Mouse (Mus musculus) heart, adult 2 months (tissue): ENCODE results near the gene Cep128. TPM values are rescaled to one million over a fixed set of nuclear protein-coding genes. Genes with fewer than 3 reads are reported as not detected.
A peak's percentile ranks its signal among the peaks of the same experiment; 100 is the strongest.

Experiments
- DNase-seq, 2 experiments: peaks; one replicate each; pipeline ENCODE4 v3.0.0; 2021
- H3K27ac ChIP-seq: fragments of 200-600 bp; 2 replicates; pipeline ENCODE4 v1.8.1; 2022
- H3K27me3 ChIP-seq: fragments of 200-500 bp; 2 replicates; pipeline ENCODE4 v1.6.1; 2012; ENCODE audit warnings: mild to moderate bottlenecking, low read length, inconsistent platforms, mixed read lengths; ENCODE audit not compliant: control insufficient read depth, insufficient read depth
- H3K36me3 ChIP-seq: fragments of 200-500 bp; 2 replicates; pipeline ENCODE4 v1.6.1; 2012; ENCODE audit warnings: low read length, inconsistent platforms; ENCODE audit not compliant: control insufficient read depth, insufficient read depth
- H3K4me1 ChIP-seq: fragments of 200-500 bp; 2 replicates; pipeline ENCODE4 v1.6.1; 2011; ENCODE audit warnings: low read length; ENCODE audit not compliant: control insufficient read depth, insufficient read depth
- H3K4me3 ChIP-seq: fragments of 200-600 bp; 2 replicates; pipeline ENCODE4 v1.8.1; 2022
- H3K79me2 ChIP-seq: fragments of 200-500 bp; replicated peaks from 2 replicates; pipeline ENCODE4 v1.6.1; 2012; ENCODE audit warnings: mild to moderate bottlenecking, inconsistent platforms, low read length, moderate library complexity, mixed read lengths; ENCODE audit not compliant: control insufficient read depth, insufficient read depth
- H3K9ac ChIP-seq: fragments of 200-500 bp; 2 replicates; pipeline ENCODE4 v1.6.1; 2012; ENCODE audit warnings: low read depth, mild to moderate bottlenecking, control low read depth, inconsistent platforms, low read length, mixed read lengths
- CTCF ChIP-seq: fragments of 200-600 bp; IDR thresholded peaks from 2 replicates; pipeline ENCODE4 v1.8.1; 2022; ENCODE audit warnings: antibody characterized with exemption, mild to moderate bottlenecking, moderate library complexity
- EP300 ChIP-seq: fragments of 200-500 bp; IDR thresholded peaks from 2 replicates; pipeline ENCODE4 v1.6.1; 2011; ENCODE audit warnings: low read depth, low read length, control low read depth; ENCODE audit not compliant: insufficient read depth
- POLR2A ChIP-seq: fragments of 200-500 bp; IDR thresholded peaks from 2 replicates; pipeline ENCODE4 v1.6.1; 2011; ENCODE audit warnings: mild to moderate bottlenecking, low read depth, low read length, control low read depth; ENCODE audit not compliant: insufficient read depth
- whole genome bisulfite sequencing: fragments of 180-500 bp; shearing (Covaris S2); methylation state at CpG from one replicate; pipeline ENCODE4 v1.1.7; 2018; 5-methylcytosine and 5-hydroxymethylcytosine counted together
- intact Hi-C: fragments of 180-260 bp; cut with DNase I; formaldehyde crosslinking; loops from one replicate; pipeline ENCODE4 v1.15.1; 2025
- polyA plus RNA-seq: library from polyadenylated mRNA; depleted of rRNA; stranded (reverse); fragments of >200 nt; gene quantifications from 2 replicates; pipeline ENCODE4 v1.2.3, GENCODE M21; 2012
- total RNA-seq, 2 experiments: library from RNA; stranded (reverse); gene quantifications; 2 replicates each; pipeline ENCODE4 v1.2.3; 2021

Gene Cep128
- total and polyA plus RNA-seq, 3 experiments = 8.7 to 11.0 (median 10.0) TPM

DNA sequence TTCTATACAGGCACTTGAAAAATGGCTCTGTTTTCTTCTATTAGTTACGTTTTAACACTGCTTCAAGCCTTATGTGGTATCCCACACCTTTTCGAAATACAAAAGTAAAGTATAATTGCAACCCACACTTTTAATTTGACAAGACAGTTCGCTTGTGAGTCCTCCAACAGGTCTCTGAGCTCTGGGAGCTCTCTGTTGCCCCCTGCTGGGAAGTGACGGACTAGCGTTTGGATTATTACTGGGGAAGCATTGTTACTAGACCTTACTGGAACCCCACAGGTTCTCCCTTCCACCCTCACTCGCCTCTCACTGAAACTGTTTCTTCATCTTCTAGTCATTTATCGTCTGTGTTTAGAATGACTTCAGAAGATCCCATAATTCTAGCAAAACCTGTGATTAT lies 34.6 kb upstream of the Cep128 start:
- no peaks in the 10 kb centered on the region for H3K27me3 ChIP-seq
- peak; percentile 30 to 58 for DNase-seq
- H3K4me3 ChIP-seq = no peak overlapping the region
- no peaks in the 10 kb centered on the region for H3K36me3 ChIP-seq
- WGBS = 39% methylated on average over 7 of the region's 7 CpGs
- H3K9ac ChIP-seq = no peak overlapping the region
- intact Hi-C loops = no loop called here
- H3K79me2 ChIP-seq = no peaks in the 10 kb centered on the region
- no peaks in the 10 kb centered on the region for H3K4me1 ChIP-seq
- H3K27ac ChIP-seq = no peak overlapping the region
- peak; percentile 86 for TF ChIP-seq CTCF
- TF ChIP-seq POLR2A = no peak
- TF ChIP-seq EP300 = no peak

DNA sequence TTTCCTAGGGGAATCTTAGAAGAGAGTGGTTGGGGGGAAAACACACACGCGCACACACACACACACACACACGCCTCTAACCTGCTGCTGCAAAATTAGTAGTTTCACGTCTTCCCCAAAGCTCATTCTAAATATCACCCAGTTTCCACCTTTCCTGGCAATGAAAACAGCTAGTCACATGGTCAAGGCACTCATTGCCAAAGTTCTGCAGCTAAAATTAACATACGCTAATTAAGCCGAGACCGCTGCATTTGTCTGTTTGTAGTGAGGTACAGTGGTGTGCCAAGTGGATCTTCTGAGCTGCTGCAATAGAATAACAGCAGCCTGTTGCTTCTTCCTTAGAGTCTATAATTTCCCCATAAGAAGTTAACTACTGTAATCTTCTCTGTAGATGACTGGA lies 32.6 kb upstream of the Cep128 start:
- TF ChIP-seq CTCF (no peak), POLR2A (no peak), EP300 (no peak)
- H3K27ac ChIP-seq = no peak overlapping the region
- no peak overlapping the region for H3K4me3 ChIP-seq
- 80% methylated on average over 7 of the region's 7 CpGs for WGBS
- no peaks in the 10 kb centered on the region for H3K27me3 ChIP-seq
- no peaks in the 10 kb centered on the region for H3K36me3 ChIP-seq
- no peaks in the 10 kb centered on the region for H3K79me2 ChIP-seq
- H3K9ac ChIP-seq = no peak overlapping the region
- DNase-seq = no peak
- no peaks in the 10 kb centered on the region for H3K4me1 ChIP-seq
- intact Hi-C loops = no loop called here

DNA sequence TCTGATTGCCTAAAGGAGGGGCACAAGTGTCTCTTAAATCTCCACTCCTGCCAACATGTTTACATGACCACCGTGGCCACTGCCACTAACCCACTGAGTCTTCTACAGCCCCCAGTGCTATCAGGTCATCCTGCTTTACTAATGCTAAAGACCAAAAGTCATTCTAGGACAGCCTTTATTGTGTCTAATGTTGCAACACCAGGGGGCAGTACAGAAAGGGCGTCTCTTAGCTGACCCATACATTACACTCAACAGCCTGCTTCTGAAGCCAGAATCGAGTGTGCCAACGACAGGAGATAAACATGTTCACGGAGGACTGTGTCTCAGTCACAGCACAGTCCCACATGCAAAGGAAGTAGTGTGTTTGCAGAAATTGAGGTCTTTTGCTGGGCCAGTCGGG lies 30.9 kb upstream of the Cep128 start:
- H3K4me1 ChIP-seq = no peaks in the 10 kb centered on the region
- TF ChIP-seq EP300 (no peak), CTCF (0 out of 2 replicates have a peak, but pooled peaks have one; percentile 2), POLR2A (no peak)
- intact Hi-C loops = no loop called here
- H3K9ac ChIP-seq = no peak overlapping the region
- H3K4me3 ChIP-seq = no peak overlapping the region
- H3K36me3 ChIP-seq = no peaks in the 10 kb centered on the region
- H3K27me3 ChIP-seq = no peaks in the 10 kb centered on the region
- no peak for DNase-seq
- 71% methylated on average over 6 of the region's 6 CpGs for WGBS
- no peak overlapping the region for H3K27ac ChIP-seq
- no peaks in the 10 kb centered on the region for H3K79me2 ChIP-seq

DNA sequence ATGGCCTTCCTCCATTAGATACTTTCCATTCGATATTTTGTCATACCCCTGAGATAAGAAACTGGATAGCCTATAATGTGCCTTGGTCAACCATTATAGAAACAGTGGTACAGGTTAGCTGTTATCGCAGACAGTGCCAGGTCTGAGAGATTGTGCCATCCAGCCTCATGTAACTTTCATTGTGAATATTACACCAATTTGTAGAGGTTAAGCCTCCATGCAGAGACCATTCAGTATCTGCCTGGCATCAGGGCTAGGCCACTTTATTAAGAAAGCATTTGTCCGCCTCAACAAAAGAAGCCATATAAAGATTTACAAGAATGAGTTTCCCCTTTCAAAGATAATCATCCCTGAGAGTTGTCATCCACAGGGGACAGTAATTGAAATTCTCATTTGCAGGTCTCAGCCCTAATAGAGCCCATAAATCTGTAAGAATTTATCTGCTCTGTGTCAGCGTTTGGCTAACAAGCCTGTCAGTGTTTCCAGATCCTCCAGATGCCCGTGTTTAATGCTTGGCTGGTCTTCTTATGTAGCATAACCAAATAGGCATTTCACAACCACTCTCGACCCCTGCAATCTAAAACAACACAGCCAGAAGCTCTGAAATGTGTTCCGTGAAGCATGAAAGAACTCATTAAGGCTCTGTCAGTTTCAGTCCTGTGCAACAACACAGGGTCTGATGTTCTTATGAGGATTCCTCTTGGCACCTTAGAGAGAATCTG lies 28.4 kb upstream of the Cep128 start:
- Histone ChIP-seq H3K9ac (no peak overlapping the region), H3K4me3 (no peak overlapping the region), H3K27ac (no peak overlapping the region), H3K27me3 (no peaks in the 10 kb centered on the region), H3K79me2 (no peaks in the 10 kb centered on the region), H3K36me3 (no peaks in the 10 kb centered on the region), H3K4me1 (no peaks in the 10 kb centered on the region)
- no peak for DNase-seq
- 66% methylated on average over 7 of the region's 7 CpGs for WGBS
- intact Hi-C loops = no loop called here
- TF ChIP-seq EP300 (no peak), POLR2A (no peak)

DNA sequence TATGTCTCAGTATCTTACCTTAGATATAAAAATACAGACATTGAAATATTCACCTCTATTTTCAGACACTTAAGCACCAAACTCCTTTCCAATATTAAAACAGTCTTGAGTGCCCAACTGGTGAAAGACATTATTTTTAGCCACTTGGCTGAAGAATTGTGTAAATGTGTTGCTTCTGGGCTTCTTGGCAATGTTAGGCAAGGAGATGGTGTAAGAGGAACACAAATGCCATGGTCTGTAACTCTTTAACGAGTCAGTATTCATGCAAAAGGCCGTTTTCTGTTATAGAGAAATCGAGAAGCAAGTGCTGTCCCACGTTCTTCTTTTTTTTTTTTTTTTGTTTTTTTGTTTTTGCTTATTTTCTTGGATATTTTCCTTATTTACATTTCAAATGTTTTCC lies 26.1 kb upstream of the Cep128 start:
- Histone ChIP-seq H3K36me3 (no peaks in the 10 kb centered on the region), H3K79me2 (no peaks in the 10 kb centered on the region), H3K27me3 (no peaks in the 10 kb centered on the region), H3K27ac (no peak overlapping the region), H3K4me1 (no peaks in the 10 kb centered on the region), H3K9ac (no peak overlapping the region), H3K4me3 (no peak overlapping the region)
- WGBS = 76% methylated on average over 4 of the region's 4 CpGs
- TF ChIP-seq CTCF (no peak), POLR2A (no peak), EP300 (no peak)
- no peak for DNase-seq
- intact Hi-C loops = no loop called here

DNA sequence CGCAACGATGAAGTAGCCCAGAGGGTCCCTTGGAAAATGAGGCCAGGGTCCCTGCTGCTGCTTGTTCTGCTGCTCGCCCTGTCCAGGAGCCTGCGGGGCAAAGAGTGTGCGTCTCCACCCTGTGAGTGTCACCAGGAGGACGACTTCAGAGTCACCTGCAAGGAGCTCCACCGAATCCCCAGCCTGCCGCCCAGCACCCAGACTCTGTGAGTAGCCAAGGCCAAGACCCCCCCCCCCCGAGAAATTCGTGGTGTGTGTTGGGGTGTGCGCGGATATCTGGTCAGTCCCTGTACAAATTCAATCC lies 16.8 kb upstream of the Cep128 start:
- TF ChIP-seq CTCF (no peak), POLR2A (no peak), EP300 (no peak)
- Histone ChIP-seq H3K27ac (no peak overlapping the region), H3K79me2 (no peaks in the 10 kb centered on the region), H3K4me1 (no peaks in the 10 kb centered on the region), H3K4me3 (no peak overlapping the region), H3K36me3 (no peaks in the 10 kb centered on the region), H3K9ac (no peak overlapping the region), H3K27me3 (peaks cover 5% of the 10 kb centered on the region)
- intact Hi-C loops = no loop called here
- peak in 1 of 2 experiments; percentile 17 for DNase-seq
- 5% methylated on average over 12 of the region's 12 CpGs for WGBS
